Mouse (Mus musculus) left cerebral cortex, postnatal 36 days (tissue): ENCODE data around the gene Prame. TPM values are rescaled to one million over a fixed set of nuclear protein-coding genes. Genes with fewer than 3 reads are reported as not detected.
"Not testable (repeated sequence)": the region's sequence is repeated elsewhere in the genome, so short reads cannot be mapped to it uniquely, and the experiment has no call there.

ENCODE experiments used
- DNase-seq, 2 experiments: peaks; one replicate each; pipeline ENCODE4 v3.0.0; 2021 to 2022; ENCODE audit warnings: low spot score in 2 of 2, mixed read lengths in 1 of 2
- intact Hi-C: fragments of 180-260 bp; cut with DNase I; formaldehyde crosslinking; loops from one replicate; pipeline ENCODE4 v1.15.1; 2025
- total RNA-seq, 2 experiments: library from RNA; stranded (reverse); gene quantifications; 2 replicates each; pipeline ENCODE4 v1.2.3; 2021

The Prame gene
- not detected for total RNA-seq

DNA sequence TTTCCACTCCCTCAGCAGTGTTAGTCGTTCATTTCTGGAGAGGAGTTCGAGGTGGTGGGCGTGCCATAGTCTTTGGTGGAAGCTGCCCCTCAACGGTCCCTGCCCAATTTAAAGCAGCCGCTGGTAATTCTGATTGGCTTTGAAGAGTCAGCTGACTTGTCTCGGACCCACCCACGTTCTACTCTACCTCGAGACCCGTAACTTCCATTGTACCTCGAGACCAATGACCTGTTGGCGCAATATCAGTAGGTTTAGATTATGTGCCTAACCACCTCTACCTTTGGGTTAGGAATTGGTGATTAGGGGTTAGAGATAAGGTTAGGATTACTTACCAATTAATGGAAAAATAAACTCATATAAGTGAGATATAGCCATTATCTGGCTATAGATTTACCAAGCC lies at the start of gene Prame:
Gene Prame (minus strand): TSS at position 101 of the 400 bp plus-strand sequence.
- no peak for DNase-seq
- intact Hi-C loops, result no loop called here

DNA sequence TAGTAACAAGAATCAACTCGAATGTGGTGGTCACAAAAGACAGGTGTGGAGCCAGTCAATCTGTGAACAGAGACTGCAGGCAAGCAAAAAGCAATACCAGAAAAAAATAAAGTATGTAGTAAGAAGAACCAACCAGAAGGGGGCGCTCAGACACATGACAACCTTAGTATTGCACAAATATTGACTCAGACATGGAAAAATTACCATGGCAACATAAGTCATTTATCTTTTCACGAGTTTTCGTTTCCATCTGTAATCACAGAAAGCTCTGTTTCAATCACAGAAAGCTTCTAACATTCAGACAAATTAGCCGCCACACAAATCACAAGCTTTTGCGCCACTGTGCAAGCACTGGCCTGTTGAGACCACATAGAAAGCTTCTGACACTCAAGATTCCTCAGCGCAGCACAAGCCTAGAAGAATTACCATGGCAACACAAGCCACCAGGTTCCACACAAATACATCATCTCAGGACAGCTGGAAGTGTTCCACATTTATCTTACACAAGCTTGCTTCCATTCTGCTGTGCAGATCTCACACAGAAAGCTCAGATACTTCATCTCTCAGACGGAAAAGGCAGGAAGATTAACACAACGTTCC lies 24.8 kb upstream of the Prame start:
- DNase-seq, result peak; percentile 13 to 29
- intact Hi-C loops, result no loop called here

DNA sequence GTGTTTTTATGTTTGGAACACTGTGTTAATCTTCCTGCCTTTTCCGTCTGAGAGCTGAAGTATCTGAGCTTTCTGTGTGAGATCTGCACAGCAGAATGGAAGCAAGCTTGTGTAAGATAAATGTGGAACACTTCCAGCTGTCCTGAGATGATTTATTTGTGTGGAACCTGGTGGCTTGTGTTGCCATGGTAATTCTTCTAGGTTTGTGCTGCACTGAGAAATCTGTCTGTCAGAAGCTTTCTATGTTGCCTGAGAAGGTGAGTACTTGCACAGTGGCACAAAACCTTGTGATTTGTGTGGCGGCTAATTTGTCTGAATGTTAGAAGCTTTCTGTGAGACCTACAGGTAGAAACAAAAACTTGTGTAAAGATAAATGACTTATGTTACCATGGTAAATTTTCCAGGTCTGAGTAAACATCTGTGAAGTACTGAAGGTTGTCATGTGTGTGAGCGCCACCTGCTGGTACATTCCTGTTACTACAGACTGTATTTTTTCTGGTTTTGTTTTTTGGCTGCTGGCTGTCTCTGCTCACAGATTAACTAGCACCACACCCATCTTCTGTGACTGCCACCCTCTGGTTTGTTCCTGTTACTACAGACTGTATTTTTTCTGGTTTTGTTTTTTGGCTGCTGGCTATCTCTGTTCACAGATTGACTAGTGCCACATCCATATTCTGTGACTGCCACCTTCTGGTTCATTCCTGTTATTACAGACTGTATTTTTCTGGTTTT lies 26.0 kb downstream of the Prame start:
- intact Hi-C loops, result loop anchor here (5.0 kb wide), 1 partner anchor 46 kb away; no protein-coding TSS in a partner anchor

DNA sequence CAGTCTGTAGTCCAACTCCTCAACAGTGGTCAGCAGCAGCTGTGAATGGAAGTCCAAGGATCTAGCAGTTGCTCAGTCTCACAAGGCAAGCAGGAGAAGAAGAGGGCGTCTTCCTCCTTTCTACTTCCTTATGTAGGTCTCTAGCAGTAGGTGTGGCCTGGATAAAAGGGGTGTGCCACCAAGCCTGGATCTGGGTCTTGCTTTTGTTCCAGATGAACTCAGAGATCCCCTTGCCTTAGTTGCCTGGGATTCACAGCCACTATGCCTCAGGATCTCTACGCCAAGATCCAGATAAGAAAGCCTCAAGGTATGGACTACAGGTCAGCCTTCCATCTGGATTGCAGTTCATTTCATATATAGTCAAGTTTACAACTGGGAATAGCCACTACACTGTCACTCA lies 28.8 kb downstream of the Prame start, which contains the start of gene Nxf7:
Gene Nxf7 (minus strand): TSS at position 101 of the 400 bp plus-strand sequence.
- DNase-seq, result no peak
- intact Hi-C loops, result no loop called here

More for the DNA sequence above, 26.0 kb downstream of the Prame start:
- DNase-seq, result peak; percentile 30 to 47

DNA sequence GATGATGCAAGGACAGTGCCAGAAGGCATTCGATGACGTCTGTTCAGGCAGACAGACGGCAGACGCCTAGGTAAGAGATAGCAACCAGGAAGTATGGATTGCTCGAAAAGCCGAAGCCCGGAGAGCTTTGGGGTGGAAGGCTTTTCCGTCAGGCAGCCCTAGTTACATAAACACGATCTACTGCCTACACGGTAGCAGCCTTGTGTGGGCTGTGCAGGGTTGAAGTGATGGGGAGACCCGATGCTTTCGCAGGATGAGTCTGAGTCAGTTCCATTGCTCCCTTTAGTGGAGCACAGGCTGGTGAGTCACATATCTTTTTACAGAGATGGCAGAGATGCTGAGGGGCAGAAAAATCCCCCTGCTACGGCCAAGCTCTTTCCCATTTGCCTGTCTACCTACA lies 29.4 kb downstream of the Prame start:
- intact Hi-C loops, result no loop called here
- DNase-seq, result peak; percentile 23 to 58

DNA sequence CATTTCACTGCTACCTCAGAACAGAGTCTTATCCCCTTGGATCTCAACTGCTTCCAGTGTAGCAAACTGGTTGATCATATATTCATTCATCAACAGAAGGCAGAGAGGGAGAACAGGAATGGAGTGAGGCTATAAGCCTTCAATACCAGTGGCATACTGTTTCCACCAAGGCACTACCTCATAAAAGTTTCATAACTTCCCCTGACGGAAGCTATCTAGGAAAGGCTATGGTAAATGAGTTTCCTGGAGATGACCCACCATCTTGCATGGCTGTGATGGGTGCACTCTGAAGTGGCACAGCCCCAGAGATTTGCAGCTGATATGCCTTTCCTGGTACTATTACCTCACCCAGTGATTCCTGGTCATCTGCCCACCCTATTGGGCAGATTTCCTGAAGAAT lies 51.1 kb downstream of the Prame start:
- no peak for DNase-seq
- intact Hi-C loops, result no loop called here

DNA sequence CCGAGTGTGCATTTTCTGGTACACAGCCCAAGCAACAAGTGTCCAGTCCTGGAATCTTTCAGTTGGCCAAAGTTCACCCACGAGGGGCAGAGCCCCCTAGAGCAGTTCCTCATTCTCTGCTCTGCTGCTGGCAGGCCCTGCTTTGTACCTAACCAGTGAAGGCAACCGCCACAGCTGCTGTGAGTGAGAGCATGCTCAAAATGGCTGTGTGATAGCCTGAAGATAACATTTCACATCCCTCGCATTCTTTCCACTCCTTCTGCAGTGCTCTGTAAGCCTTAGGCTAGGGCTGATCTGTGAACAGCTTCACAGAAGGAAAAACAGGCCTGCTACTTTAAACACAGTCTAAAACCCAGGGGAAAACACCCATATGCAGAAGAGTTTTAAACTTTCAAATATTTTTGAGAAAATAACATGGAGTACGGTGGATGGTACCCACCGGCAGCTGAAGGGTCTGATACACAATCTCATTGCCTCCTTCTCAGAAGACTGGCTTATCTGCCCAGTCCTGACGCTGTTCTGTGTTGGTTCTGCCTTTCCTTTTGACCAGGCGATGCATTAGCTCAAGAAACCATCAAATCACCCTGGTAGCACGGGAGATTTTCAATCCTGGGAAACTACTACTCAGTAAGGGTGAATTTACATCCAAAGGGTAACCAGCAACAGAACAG lies 52.4 kb downstream of the Prame start:
- intact Hi-C loops, DNase-seq: not testable (repeated sequence)

DNA sequence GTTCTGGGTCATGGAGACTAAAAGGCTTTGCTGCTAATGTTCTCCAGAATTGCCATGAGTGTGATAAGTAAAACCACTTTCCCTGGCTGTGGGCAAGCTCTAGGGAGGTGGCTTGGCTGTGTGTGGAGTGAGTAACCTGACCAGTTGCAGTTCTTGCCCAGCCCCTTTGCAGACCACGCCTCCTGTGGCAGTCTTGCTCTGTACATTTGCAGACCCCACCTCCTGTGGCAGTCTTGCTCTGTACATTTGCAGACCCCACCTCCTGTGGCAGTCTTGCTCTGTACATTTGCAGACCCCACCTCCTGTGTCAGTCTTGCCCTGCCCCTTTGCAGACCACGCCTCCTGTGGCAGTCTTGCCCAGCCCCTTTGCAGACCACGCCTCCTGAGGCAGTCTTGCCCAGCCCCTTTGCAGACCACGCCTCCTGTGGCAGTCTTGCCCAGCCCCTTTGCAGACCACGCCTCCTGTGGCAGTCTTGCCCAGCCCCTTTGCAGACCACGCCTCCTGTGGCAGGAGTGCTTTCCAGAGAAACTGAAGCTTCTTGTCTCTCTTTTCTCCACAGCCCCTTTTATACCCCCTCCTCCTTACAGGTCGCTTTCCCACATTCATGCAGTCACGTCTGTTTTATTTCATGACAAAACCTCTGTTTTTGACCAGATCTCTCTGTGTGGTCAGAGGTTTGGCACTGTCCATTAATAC lies 53.1 kb downstream of the Prame start:
- intact Hi-C loops, DNase-seq: not testable (repeated sequence)

DNA sequence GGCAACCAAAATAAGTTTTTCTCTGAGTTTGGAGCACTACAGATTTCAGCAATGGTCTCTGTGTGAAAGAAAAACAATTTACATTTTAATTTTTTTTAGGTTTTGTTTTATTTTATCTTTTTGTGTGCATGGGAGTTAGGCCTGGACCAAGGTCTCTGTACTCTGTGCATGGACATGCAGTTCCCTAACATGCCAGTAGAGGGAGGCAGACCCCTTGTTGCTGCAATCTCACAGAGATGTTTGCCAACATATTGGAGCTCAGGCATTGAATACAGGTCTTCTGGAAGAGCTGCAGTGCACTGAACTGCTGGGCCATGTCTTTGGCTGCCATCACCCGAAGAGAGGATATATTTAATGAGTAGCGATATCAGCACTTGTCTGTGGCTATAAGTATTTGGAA lies 58.0 kb downstream of the Prame start:
- DNase-seq, result peak; percentile 31 to 56
- intact Hi-C loops, result not testable (repeated sequence)

DNA sequence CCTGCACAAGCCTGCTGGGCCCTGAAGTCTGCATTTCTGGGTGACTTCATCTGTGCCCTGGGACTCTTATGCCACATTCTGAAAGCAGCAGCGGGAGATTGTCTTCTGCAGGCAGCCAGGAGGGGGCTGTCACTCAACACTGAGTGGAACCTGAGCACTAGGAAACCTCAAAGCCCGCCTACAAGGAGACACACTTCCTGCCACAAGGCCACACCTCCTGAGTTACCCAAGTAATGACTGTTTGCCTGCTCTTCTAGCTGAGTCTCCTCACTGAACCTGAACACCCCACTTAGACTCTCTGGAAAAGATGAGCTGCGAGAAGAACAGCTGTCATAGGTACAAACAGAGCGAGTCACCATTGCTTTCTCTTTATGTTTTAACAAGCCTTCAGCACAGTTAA lies 62.6 kb downstream of the Prame start:
- intact Hi-C loops, DNase-seq: not testable (repeated sequence)

Other genes with a start within 250 kb of the Prame start
- gene Gm7903, start 193.9 kb downstream of the Prame start, total RNA-seq, result not detected
- not detected for gene AV320801, start 133.1 kb downstream of the Prame start, total RNA-seq
- gene Nxf7, start 28.9 kb downstream of the Prame start, total RNA-seq, result 1 to 10 TPM; 4.1 to 4.4 TPM
- gene Tcp11x2, start 66.1 kb upstream of the Prame start, total RNA-seq, result not detected
- gene Tmsb15a, start 97.6 kb upstream of the Prame start, total RNA-seq, result not detected
- 10 to 100 TPM; 32.4 to 37.3 TPM for gene Armcx5, start 115.0 kb upstream of the Prame start, total RNA-seq
- gene Gprasp1, start 115.0 kb upstream of the Prame start, total RNA-seq, result 100 to 1,000 TPM; 309 to 361 TPM
- 10 to 100 TPM; 56.2 to 75.5 TPM for gene Bhlhb9, start 169.9 kb upstream of the Prame start, total RNA-seq
- 100 to 1,000 TPM; 161 to 199 TPM for gene Gprasp2, start 211.3 kb upstream of the Prame start, total RNA-seq